Mouse (Mus musculus): ENCODE measurements at regions not wholly inside any gene's neighbourhood (a gene's known extent, or its start where the extent isn't known, plus 50 kb on each side); places are given as distances from the start of the nearest gene placed in this dataset.

- Histone ChIP-seq H3K9ac (ENCODE audit: low read depth, poor library complexity, severe bottlenecking) (no peak overlapping the region), H3K4me1 (ENCODE audit: control insufficient read depth, insufficient read depth, low read length) (no peaks in the 10 kb centered on the region), H3K36me3 (ENCODE audit: control insufficient read depth, insufficient read depth, low read length, poor library complexity, severe bottlenecking) (no peaks in the 10 kb centered on the region), H3K27me3 (ENCODE audit: control insufficient read depth, insufficient read depth, low read length, poor library complexity, severe bottlenecking) (no peaks in the 10 kb centered on the region), H3K4me3 (ENCODE audit: low read depth, low read length) (no peak overlapping the region), H3K9me3 (replicated peaks; ENCODE audit: control insufficient read depth, insufficient read depth, low read length, poor library complexity, severe bottlenecking) (no peaks in the 10 kb centered on the region), H3K27ac (ENCODE audit: insufficient read depth, low read length) (no peak overlapping the region)
- TF ChIP-seq EP300 (IDR thresholded peaks at IDR 0.05; ENCODE audit: insufficient read depth, low read depth, low read length) (no peak), POLR2A (IDR thresholded peaks at IDR 0.05; ENCODE audit: insufficient read depth, low read length) (no peak), CTCF (IDR thresholded peaks at IDR 0.05; ENCODE audit: low read depth, low read length) (no peak)
Measured at GRCm38 (mm10) chr5:119109501-119109900, 549.0 kb downstream of the Med13l start.

GRCm38 (mm10) chr5:119114074-119114473 lies 553.6 kb downstream of the Med13l start:
- no peaks in the 10 kb centered on the region for H3K36me3 ChIP-seq (ENCODE audit: control insufficient read depth, insufficient read depth, low read length, poor library complexity, severe bottlenecking)
- no peak overlapping the region for H3K4me3 ChIP-seq (ENCODE audit: low read depth, low read length)

GRCm38 (mm10) chr5:119125745-119126144 lies 544.7 kb upstream of the Tbx3 start:
- Histone ChIP-seq H3K4me3 (ENCODE audit: low read depth, low read length) (no peak overlapping the region), H3K27me3 (ENCODE audit: control insufficient read depth, insufficient read depth, low read length, poor library complexity, severe bottlenecking) (no peaks in the 10 kb centered on the region), H3K9me3 (replicated peaks; ENCODE audit: control insufficient read depth, insufficient read depth, low read length, poor library complexity, severe bottlenecking) (0 out of 2 replicates have a peak, but pooled peaks cover 2% of the 10 kb centered on the region), H3K9ac (ENCODE audit: low read depth, poor library complexity, severe bottlenecking) (no peak overlapping the region), H3K27ac (ENCODE audit: insufficient read depth, low read length) (no peak overlapping the region), H3K4me1 (ENCODE audit: control insufficient read depth, insufficient read depth, low read length) (no peaks in the 10 kb centered on the region), H3K36me3 (ENCODE audit: control insufficient read depth, insufficient read depth, low read length, poor library complexity, severe bottlenecking) (no peaks in the 10 kb centered on the region)
- TF ChIP-seq CTCF (IDR thresholded peaks at IDR 0.05; ENCODE audit: low read depth, low read length) (no peak), EP300 (IDR thresholded peaks at IDR 0.05; ENCODE audit: insufficient read depth, low read depth, low read length) (no peak), POLR2A (IDR thresholded peaks at IDR 0.05; ENCODE audit: insufficient read depth, low read length) (no peak)

More at GRCm38 (mm10) chr5:119114074-119114473, 553.6 kb downstream of the Med13l start:
- TF ChIP-seq EP300 (IDR thresholded peaks at IDR 0.05; ENCODE audit: insufficient read depth, low read depth, low read length) (no peak), POLR2A (IDR thresholded peaks at IDR 0.05; ENCODE audit: insufficient read depth, low read length) (no peak), CTCF (IDR thresholded peaks at IDR 0.05; ENCODE audit: low read depth, low read length) (no peak)
- H3K27ac ChIP-seq (ENCODE audit: insufficient read depth, low read length): no peak overlapping the region
- no peaks in the 10 kb centered on the region for H3K4me1 ChIP-seq (ENCODE audit: control insufficient read depth, insufficient read depth, low read length)
- no peaks in the 10 kb centered on the region for H3K9me3 ChIP-seq (replicated peaks; ENCODE audit: control insufficient read depth, insufficient read depth, low read length, poor library complexity, severe bottlenecking)
- H3K27me3 ChIP-seq (ENCODE audit: control insufficient read depth, insufficient read depth, low read length, poor library complexity, severe bottlenecking): no peaks in the 10 kb centered on the region
- H3K9ac ChIP-seq (ENCODE audit: low read depth, poor library complexity, severe bottlenecking): no peak overlapping the region

GRCm38 (mm10) chr5:119130176-119130575 lies 540.3 kb upstream of the Tbx3 start:
- no peaks in the 10 kb centered on the region for H3K36me3 ChIP-seq (ENCODE audit: control insufficient read depth, insufficient read depth, low read length, poor library complexity, severe bottlenecking)
- no peak overlapping the region for H3K27ac ChIP-seq (ENCODE audit: insufficient read depth, low read length)
- H3K27me3 ChIP-seq (ENCODE audit: control insufficient read depth, insufficient read depth, low read length, poor library complexity, severe bottlenecking): no peaks in the 10 kb centered on the region
- no peak overlapping the region for H3K4me3 ChIP-seq (ENCODE audit: low read depth, low read length)
- no peak overlapping the region for H3K9ac ChIP-seq (ENCODE audit: low read depth, poor library complexity, severe bottlenecking)
- H3K4me1 ChIP-seq (ENCODE audit: control insufficient read depth, insufficient read depth, low read length): no peaks in the 10 kb centered on the region
- no peak for TF ChIP-seq POLR2A (IDR thresholded peaks at IDR 0.05; ENCODE audit: insufficient read depth, low read length)
- TF ChIP-seq CTCF (IDR thresholded peaks at IDR 0.05; ENCODE audit: low read depth, low read length): no peak
- no peak for TF ChIP-seq EP300 (IDR thresholded peaks at IDR 0.05; ENCODE audit: insufficient read depth, low read depth, low read length)
- no peaks in the 10 kb centered on the region for H3K9me3 ChIP-seq (replicated peaks; ENCODE audit: control insufficient read depth, insufficient read depth, low read length, poor library complexity, severe bottlenecking)

- Histone ChIP-seq H3K27ac (ENCODE audit: insufficient read depth, low read length) (no peak overlapping the region), H3K4me3 (ENCODE audit: low read depth, low read length) (no peak overlapping the region), H3K4me1 (ENCODE audit: control insufficient read depth, insufficient read depth, low read length) (no peaks in the 10 kb centered on the region), H3K27me3 (ENCODE audit: control insufficient read depth, insufficient read depth, low read length, poor library complexity, severe bottlenecking) (no peaks in the 10 kb centered on the region), H3K9me3 (replicated peaks; ENCODE audit: control insufficient read depth, insufficient read depth, low read length, poor library complexity, severe bottlenecking) (no peaks in the 10 kb centered on the region), H3K36me3 (ENCODE audit: control insufficient read depth, insufficient read depth, low read length, poor library complexity, severe bottlenecking) (no peaks in the 10 kb centered on the region), H3K9ac (ENCODE audit: low read depth, poor library complexity, severe bottlenecking) (no peak overlapping the region)
- TF ChIP-seq EP300 (IDR thresholded peaks at IDR 0.05; ENCODE audit: insufficient read depth, low read depth, low read length) (no peak), CTCF (IDR thresholded peaks at IDR 0.05; ENCODE audit: low read depth, low read length) (no peak), POLR2A (IDR thresholded peaks at IDR 0.05; ENCODE audit: insufficient read depth, low read length) (no peak)
Measured at GRCm38 (mm10) chr5:119131461-119131860, 539.0 kb upstream of the Tbx3 start.

GRCm38 (mm10) chr5:119133378-119133777 lies 537.1 kb upstream of the Tbx3 start:
- Histone ChIP-seq H3K27me3 (ENCODE audit: control insufficient read depth, insufficient read depth, low read length, poor library complexity, severe bottlenecking) (no peaks in the 10 kb centered on the region), H3K4me1 (ENCODE audit: control insufficient read depth, insufficient read depth, low read length) (no peaks in the 10 kb centered on the region), H3K36me3 (ENCODE audit: control insufficient read depth, insufficient read depth, low read length, poor library complexity, severe bottlenecking) (no peaks in the 10 kb centered on the region), H3K27ac (ENCODE audit: insufficient read depth, low read length) (no peak overlapping the region), H3K9me3 (replicated peaks; ENCODE audit: control insufficient read depth, insufficient read depth, low read length, poor library complexity, severe bottlenecking) (no peaks in the 10 kb centered on the region), H3K4me3 (ENCODE audit: low read depth, low read length) (no peak overlapping the region), H3K9ac (ENCODE audit: low read depth, poor library complexity, severe bottlenecking) (no peak overlapping the region)
- no peak for TF ChIP-seq POLR2A (IDR thresholded peaks at IDR 0.05; ENCODE audit: insufficient read depth, low read length)
- TF ChIP-seq CTCF (IDR thresholded peaks at IDR 0.05; ENCODE audit: low read depth, low read length): no peak

Measured in ES-Bruce4 (cell line).